Mouse (Mus musculus): Measurements from ENCODE around the gene Znrf2. TPM values are rescaled to one million over a fixed set of nuclear protein-coding genes. Genes with fewer than 3 reads are reported as not detected.

Gene Znrf2
- polyA plus RNA-seq, 1 experiment, result 15.8 TPM

DNA sequence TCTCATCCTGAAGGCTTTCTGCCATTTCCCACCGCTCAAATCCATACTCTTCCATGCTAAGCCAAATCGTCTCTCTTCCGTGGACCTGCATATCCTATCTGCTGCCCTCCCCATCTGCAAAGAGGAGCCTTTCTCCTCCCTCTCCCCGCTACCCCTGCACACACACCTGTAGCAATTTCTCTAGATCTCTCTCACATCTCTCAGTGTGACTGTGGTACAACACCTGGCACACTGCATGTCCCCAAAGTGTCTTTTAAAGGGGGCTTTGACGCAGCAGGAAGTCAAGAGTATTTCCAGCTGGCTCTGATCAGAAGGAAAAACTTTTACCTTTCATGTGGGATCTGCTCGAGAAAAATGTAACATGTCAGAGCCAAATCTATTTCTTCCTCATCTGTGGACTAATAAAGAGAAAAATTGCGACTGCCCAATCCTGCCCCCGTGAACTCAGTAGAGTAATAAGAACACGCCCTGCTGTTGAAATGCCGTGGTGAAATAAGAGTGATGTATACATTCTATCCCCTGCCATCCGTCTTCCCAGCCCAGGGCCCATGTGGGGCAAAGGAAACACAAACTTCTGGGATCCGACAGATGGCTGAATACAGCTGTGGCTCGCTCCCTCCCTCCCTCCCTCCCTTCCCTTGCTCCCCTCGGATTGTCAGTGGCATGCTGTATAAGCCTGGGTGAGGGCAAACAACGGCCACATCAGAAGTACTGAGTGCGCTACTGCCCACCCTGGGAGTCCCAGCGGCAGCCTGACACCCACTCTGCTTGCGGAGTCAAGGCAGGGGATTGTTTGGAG is 12.5 kb upstream of the Znrf2 start:
- Histone ChIP-seq H3K4me1 (peaks cover 10% of the 10 kb centered on the region), H3K36me3 (replicated peaks; ENCODE audit: low read length) (no peaks in the 10 kb centered on the region), H3K9me3 (no peaks in the 10 kb centered on the region), H3K4me3 (replicated peaks) (no peak overlapping the region), H3K27me3 (replicated peaks) (peaks cover 23% of the 10 kb centered on the region)
- TF ChIP-seq GATA1 (IDR thresholded peaks at IDR 0.05; ENCODE audit: borderline replicate concordance, low read length), result no peak
- TF ChIP-seq FLI1 (IDR thresholded peaks at IDR 0.05; ENCODE audit: low read length), result no peak

DNA sequence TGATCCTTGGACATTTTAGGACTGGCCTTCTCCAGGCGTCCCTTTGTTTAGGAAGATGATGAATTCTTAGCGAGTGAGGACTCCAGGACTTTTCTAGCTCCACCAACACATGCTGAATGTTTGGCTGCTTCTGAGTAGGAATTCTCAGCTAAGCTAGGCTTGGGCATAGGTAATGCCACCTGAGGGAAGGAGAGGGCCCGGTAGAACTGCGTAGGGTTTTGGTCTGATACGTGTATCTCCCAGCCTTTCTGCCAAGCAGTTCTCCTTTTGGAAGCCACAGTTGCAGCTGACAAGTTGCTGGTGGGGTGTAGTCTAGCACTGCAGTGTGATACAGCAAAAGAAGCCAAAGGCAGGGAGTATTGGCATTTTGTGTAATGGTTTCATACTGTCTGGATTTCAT is 10.9 kb upstream of the Znrf2 start:
- Histone ChIP-seq H3K27me3 (replicated peaks) (peaks cover 23% of the 10 kb centered on the region), H3K4me3 (replicated peaks) (no peak overlapping the region), H3K9me3 (no peaks in the 10 kb centered on the region), H3K36me3 (replicated peaks; ENCODE audit: low read length) (no peaks in the 10 kb centered on the region), H3K4me1 (peaks cover 26% of the 10 kb centered on the region)
- TF ChIP-seq FLI1 (IDR thresholded peaks at IDR 0.05; ENCODE audit: low read length), result no peak
- TF ChIP-seq GATA1 (IDR thresholded peaks at IDR 0.05; ENCODE audit: borderline replicate concordance, low read length), result no peak

DNA sequence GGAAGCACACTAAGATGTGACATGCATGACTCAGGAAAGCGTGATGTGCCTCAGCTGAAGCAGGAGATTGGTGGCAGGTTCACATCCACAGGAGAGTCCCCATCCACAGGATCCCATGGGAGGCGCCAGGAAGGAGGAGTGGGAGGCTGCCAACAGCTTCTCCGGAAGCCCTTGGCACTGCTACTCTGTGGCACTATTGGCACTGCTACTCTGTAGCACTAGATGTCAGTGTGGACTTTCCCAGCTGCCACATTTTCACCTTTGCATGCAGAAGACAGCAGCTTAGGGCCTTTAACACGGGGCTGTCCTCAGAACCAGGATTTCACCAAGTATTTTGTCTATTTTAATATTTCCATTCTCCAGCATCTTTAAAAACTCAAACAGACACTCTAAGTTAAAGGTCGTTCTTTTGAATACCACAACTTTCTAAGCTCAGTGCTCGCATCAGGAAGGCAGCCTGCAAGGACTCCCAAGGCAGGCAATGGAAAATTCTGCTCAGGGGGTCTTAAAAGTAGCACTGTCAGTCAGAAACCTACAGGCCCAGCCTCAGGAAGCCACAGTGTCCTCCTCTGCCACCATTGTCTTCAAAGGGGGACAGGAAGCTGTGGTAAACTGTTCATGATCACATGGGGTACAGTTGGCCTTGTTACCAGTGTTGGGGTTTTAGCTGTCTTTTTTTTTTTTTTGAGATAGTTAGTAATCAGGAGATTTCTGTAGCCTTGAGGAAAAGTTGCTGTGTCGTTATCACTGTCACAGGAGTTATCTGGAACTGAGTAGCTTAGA is 7.0 kb upstream of the Znrf2 start:
- H3K27me3 ChIP-seq (replicated peaks), result peaks cover 5% of the 10 kb centered on the region
- no peak for TF ChIP-seq FLI1 (IDR thresholded peaks at IDR 0.05; ENCODE audit: low read length)
- no peaks in the 10 kb centered on the region for H3K36me3 ChIP-seq (replicated peaks; ENCODE audit: low read length)
- H3K4me3 ChIP-seq (replicated peaks), result peak overlapping the region; percentile 53
- H3K9me3 ChIP-seq, result no peaks in the 10 kb centered on the region
- peaks cover 41% of the 10 kb centered on the region for H3K4me1 ChIP-seq

DNA sequence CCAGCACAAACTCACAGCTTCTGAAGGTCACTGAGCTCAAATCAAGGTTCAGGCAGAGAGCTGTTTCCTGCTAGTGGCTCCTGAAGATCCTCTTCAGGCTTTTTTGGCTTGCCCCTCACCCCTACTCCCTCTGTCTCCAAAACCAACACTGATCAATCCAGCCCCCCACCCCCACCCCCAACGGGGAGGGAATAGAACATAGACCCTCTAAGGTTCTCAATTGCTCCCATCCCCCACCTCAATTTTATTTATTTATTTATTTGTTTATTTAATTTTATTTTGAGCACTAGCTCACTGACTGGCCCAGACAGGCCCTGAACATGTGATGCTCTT is 6.4 kb upstream of the Znrf2 start:
- H3K4me3 ChIP-seq (replicated peaks), result no peak overlapping the region

DNA sequence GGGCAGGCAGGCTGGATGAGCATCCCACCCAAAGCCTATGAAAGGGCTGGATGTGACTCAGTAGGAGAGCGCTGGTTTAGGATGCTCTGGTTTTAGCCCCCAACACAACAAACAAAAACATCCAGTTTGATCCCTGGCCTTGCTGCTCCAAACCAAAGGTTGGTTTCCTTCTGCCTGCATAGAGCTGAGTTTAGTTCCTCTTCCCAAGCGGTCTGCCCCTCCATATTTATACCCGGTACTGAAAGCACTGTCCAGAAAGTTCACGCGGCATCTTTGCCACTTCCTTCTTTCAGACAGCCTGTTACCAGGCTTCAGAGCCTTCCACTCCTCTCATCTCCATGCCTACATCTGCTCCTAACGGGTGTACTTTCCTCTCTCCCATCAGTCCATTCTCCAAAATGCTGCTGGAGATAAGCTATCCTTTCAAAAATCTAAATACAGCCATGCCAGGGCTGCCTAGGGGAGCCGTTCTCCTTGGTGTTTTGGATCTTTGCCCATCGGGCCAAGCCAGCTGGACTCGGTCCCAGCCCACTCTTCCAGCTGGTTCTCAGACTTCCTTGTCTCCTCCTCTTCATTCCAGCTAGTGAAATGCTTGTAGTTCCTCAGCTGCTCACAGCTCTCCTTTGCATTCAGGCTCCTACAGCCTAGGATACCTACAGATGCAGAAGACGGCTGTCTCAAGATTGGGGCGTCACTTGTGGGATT is 5.0 kb upstream of the Znrf2 start:
- Histone ChIP-seq H3K4me3 (replicated peaks) (peak overlapping the region; percentile 38), H3K4me1 (peaks cover 57% of the 10 kb centered on the region), H3K9me3 (no peaks in the 10 kb centered on the region), H3K27me3 (replicated peaks) (no peaks in the 10 kb centered on the region), H3K36me3 (replicated peaks; ENCODE audit: low read length) (no peaks in the 10 kb centered on the region)
- TF ChIP-seq GATA1 (IDR thresholded peaks at IDR 0.05; ENCODE audit: borderline replicate concordance, low read length) (no peak), FLI1 (IDR thresholded peaks at IDR 0.05; ENCODE audit: low read length) (no peak)

More for the DNA sequence above, 6.4 kb upstream of the Znrf2 start:
- Histone ChIP-seq H3K4me1 (peaks cover 46% of the 10 kb centered on the region), H3K9me3 (no peaks in the 10 kb centered on the region), H3K36me3 (replicated peaks; ENCODE audit: low read length) (no peaks in the 10 kb centered on the region), H3K27me3 (replicated peaks) (peaks cover 3% of the 10 kb centered on the region)
- no peak for TF ChIP-seq GATA1 (IDR thresholded peaks at IDR 0.05; ENCODE audit: borderline replicate concordance, low read length)
- no peak for TF ChIP-seq FLI1 (IDR thresholded peaks at IDR 0.05; ENCODE audit: low read length)

DNA sequence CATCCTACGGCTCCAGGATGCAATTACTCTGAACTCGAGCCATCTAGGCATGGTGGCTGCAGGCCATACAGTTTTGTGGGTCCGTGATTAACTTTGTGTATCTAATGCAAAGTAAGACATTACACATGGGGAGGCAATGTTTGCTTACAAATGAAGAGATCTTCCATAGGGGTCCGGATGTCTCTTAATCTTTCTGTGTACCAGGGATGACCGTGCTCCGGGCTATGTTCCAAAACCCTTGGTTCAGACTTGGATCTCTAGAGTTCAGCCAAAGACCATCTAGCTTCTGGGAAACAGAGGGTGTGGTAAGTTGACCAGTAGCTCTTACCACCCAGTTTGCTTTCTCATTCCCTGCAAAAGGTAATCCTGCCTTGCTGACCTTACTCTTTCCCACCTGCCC is 4.4 kb upstream of the Znrf2 start:
- Histone ChIP-seq H3K4me1 (peaks cover 57% of the 10 kb centered on the region), H3K4me3 (replicated peaks) (peak overlapping the region; percentile 12), H3K27me3 (replicated peaks) (no peaks in the 10 kb centered on the region), H3K9me3 (no peaks in the 10 kb centered on the region), H3K36me3 (replicated peaks; ENCODE audit: low read length) (no peaks in the 10 kb centered on the region)
- TF ChIP-seq GATA1 (IDR thresholded peaks at IDR 0.05; ENCODE audit: borderline replicate concordance, low read length), result no peak
- TF ChIP-seq FLI1 (IDR thresholded peaks at IDR 0.05; ENCODE audit: low read length), result no peak

DNA sequence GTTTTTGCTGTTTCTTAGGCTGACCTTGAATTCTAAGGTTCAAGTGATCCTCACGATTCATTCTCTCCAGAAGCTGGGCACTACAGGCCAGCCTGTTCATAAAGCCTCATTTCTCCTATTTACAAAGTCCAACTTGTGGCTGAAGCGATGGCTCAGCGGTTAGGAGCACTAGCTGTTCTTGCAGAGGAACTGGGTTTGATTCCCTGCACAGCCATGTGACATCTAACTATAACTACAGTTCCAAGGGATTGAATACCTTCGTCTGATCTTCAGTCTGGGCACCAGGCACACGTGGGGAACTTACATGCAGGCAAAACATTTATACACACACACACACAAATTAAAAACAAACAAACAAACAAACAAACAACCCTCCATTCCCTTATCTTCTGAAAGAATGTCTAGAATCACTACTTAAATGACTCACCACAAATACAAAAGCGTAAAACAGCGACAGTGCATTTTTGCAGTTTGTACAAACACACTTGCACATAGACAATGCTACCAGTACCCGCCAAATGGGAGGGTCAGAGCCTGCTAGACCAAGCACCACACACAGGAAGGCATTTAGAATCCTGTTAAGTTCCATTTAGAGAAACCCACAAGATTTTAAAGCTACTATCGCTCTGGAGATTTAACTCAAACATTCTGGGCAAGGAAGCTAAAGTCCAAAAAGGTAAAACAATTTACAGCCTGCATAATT is 1.1 kb upstream of the Znrf2 start:
- H3K4me3 ChIP-seq (replicated peaks), result peak overlapping the region; percentile 96
- H3K27me3 ChIP-seq (replicated peaks), result no peaks in the 10 kb centered on the region
- no peaks in the 10 kb centered on the region for H3K9me3 ChIP-seq
- TF ChIP-seq GATA1 (IDR thresholded peaks at IDR 0.05; ENCODE audit: borderline replicate concordance, low read length) (no peak), FLI1 (IDR thresholded peaks at IDR 0.05; ENCODE audit: low read length) (no peak)
- H3K36me3 ChIP-seq (replicated peaks; ENCODE audit: low read length), result no peaks in the 10 kb centered on the region
- peaks cover 61% of the 10 kb centered on the region for H3K4me1 ChIP-seq

DNA sequence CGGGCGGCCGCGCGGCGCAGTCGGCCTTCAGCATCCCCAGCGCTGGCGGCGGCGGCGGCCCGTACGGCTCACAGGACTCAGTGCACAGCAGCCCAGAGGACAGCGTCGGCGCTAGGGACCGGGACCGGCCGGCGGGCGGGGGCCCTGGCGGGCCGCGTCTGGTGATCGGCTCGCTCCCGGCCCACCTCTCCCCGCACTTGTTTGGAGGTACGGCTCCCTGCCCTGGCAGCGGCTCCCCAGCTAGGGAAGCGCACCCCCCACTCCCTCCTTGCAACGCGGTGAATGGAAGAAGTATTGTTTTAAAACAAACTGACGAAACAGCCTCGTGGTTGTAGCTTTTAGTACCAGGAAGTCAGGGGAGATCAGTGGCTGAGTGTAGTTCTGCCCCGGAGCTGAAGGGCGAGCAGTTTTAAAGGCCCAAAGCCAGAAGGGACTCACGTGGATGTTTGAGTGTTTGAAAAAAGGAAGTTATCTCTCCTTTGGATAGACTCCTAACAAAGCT is 601 bp downstream of the Znrf2 start:
- peak overlapping the region; percentile 96 for H3K4me3 ChIP-seq (replicated peaks)
- TF ChIP-seq FLI1 (IDR thresholded peaks at IDR 0.05; ENCODE audit: low read length) (no peak), GATA1 (IDR thresholded peaks at IDR 0.05; ENCODE audit: borderline replicate concordance, low read length) (no peak)
- peaks cover 55% of the 10 kb centered on the region for H3K4me1 ChIP-seq
- peaks cover 9% of the 10 kb centered on the region for H3K36me3 ChIP-seq (replicated peaks; ENCODE audit: low read length)
- no peaks in the 10 kb centered on the region for H3K9me3 ChIP-seq
- no peaks in the 10 kb centered on the region for H3K27me3 ChIP-seq (replicated peaks)

DNA sequence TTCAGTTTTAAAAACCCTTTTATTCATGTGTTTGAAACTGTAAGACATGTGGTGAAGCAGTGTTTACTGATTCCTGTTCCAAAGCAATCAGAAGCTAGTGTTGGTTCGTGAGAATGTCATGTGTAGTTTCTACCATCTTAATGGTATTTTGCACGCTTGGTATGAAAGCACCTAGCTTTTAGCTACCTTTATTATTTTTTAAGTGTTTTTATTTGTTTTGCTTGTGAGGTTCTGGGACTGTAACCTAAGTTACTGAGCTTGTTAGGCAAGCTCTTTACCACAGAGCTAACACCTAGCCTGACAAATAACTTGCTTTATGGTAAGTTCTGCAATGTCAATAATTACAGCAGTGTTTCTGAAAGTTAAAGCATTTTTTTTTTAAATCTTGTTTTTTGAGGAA is 1.7 kb downstream of the Znrf2 start:
- H3K9me3 ChIP-seq, result no peaks in the 10 kb centered on the region

More for the DNA sequence above, 1.7 kb downstream of the Znrf2 start:
- Histone ChIP-seq H3K36me3 (replicated peaks; ENCODE audit: low read length) (peaks cover 15% of the 10 kb centered on the region), H3K4me3 (replicated peaks) (peak overlapping the region; percentile 96), H3K27me3 (replicated peaks) (no peaks in the 10 kb centered on the region), H3K4me1 (peaks cover 55% of the 10 kb centered on the region)
- TF ChIP-seq FLI1 (IDR thresholded peaks at IDR 0.05; ENCODE audit: low read length), result no peak
- no peak for TF ChIP-seq GATA1 (IDR thresholded peaks at IDR 0.05; ENCODE audit: borderline replicate concordance, low read length)
